Mouse (Mus musculus) gastrocnemius, postnatal 4 days (tissue): Measurements from ENCODE around the gene Gm28360. TPM values are rescaled to one million over a fixed set of nuclear protein-coding genes. Genes with fewer than 3 reads are reported as not detected.
"Not testable (repeated sequence)": the region's sequence is repeated elsewhere in the genome, so short reads cannot be mapped to it uniquely, and the experiment has no call there.

Experiments used
- DNase-seq, 2 experiments: peaks; one replicate each; pipeline ENCODE4 v3.0.0; 2021 to 2022; ENCODE audit warnings: low spot score in 2 of 2, mixed read lengths in 2 of 2
- long read RNA-seq, 2 experiments: library from polyadenylated mRNA; stranded (forward); transcript quantifications; one replicate each; pipeline ENCODE4 v2.0.0; 2021
- total RNA-seq, 2 experiments: library from RNA; stranded (reverse); gene quantifications; 2 replicates each; pipeline ENCODE4 v1.2.3; 2021

Gm28360 gene
- total RNA-seq, result not detected
- long read RNA-seq, experiment 1, result 0 reads
- long read RNA-seq, experiment 2, result 0 reads

DNA sequence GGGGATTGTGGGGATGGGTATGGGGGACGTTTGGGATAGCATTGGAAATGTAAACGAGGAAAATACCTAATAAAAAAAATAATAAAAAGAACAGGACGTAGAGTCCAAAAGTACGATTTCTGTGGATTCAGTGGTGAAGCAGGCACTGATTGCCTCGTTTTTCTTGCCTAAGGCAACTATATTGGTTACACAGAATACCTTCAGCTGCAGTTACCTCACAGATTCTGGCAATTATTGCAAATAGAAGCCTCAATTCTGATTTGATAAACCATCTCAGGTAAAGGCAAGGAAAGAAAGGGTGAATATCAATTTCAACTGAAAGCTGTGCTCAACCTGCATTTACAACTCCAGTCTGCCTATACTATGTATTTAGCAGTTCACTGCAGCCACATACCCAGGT lies at the start of gene Gm28360:
Gene Gm28360, plus strand, starts transcription at position 301 of the 400 bp plus-strand sequence.
- not testable (repeated sequence) for DNase-seq

- DNase-seq, result not testable (repeated sequence)
Measured at GRCm38 (mm10) chr1:117780833-117781232, 49.0 kb upstream of the Gm28360 start, which contains the start of gene B020011L13Rik. B020011L13Rik (plus strand) TSS chr1:117781133.

GRCm38 (mm10) chr1:117816271-117816670 lies 13.6 kb upstream of the Gm28360 start:
- not testable (repeated sequence) for DNase-seq

GRCm38 (mm10) chr1:117851718-117852117 lies 21.8 kb downstream of the Gm28360 start:
- DNase-seq, result not testable (repeated sequence)

Other genes starting within 250 kb of the Gm28360 start
- not detected for gene Gm28363, start 132.9 kb upstream of the Gm28360 start, total RNA-seq
- gene B020011L13Rik, start 48.9 kb upstream of the Gm28360 start, total RNA-seq, result not detected
- not detected for gene Gm28168, start 97.9 kb downstream of the Gm28360 start, total RNA-seq
- not detected for gene Gm7145, start 135.9 kb downstream of the Gm28360 start, total RNA-seq